ENCODE assay signal across 8 mouse cellular contexts in genomic region chr11:79254391-79255098, GRCm38 (mm10). TPM values are rescaled to one million over a fixed set of nuclear protein-coding genes. Genes with fewer than 3 reads are reported as not detected.
DNase-seq lines count a peak whose midpoint lies in the region; ATAC-seq and TF ChIP-seq lines count a peak whose summit lies in the region.

TSS of gene Wsb1 (minus strand) at chr11:79254671.

- H3K4me2 ChIP-seq in lung, embryonic 16.5 days (ENCODE audit: low read depth, low read length): peak within 1 kb of the TSS; percentile 64

- no peak for TF ChIP-seq CTCF in MEL (IDR thresholded peaks at IDR 0.05 in 2 of 3, conservative IDR thresholded peaks at IDR 0.05 in 1 of 3; ENCODE audit: control insufficient read depth in 1 of 3, insufficient read depth in 1 of 3, low read depth in 2 of 3, low read length in 3 of 3, poor library complexity in 1 of 3, severe bottlenecking in 1 of 3)
- TF ChIP-seq CTCF in cerebellum, adult 2 months (IDR thresholded peaks at IDR 0.05; ENCODE audit: borderline replicate concordance, insufficient read depth, low read depth, low read length): no peak

- TF ChIP-seq EP300 in MEL (IDR thresholded peaks at IDR 0.05; ENCODE audit: low read depth in 1 of 2, low read length in 2 of 2): peak in 1 of 2 experiments; percentile 27; a peak in 1 of 4 replicates

- H3K27ac ChIP-seq in MEL (ENCODE audit: control insufficient read depth, low read depth, low read length): peak within 1 kb of the TSS; percentile 85
- peak within 1 kb of the TSS; percentile 65; the same call in 1 of the 2 replicates for H3K27ac ChIP-seq in cerebellum, adult 2 months (ENCODE audit: insufficient read depth, low read length)
- H3K27ac ChIP-seq in lung, embryonic 16.5 days (ENCODE audit: low read length): peak within 1 kb of the TSS; percentile 86

- H3K4me3 ChIP-seq in MEL (ENCODE audit: control insufficient read depth in 1 of 2, insufficient read depth in 1 of 2, low read depth in 2 of 2, low read length in 2 of 2): peak within 1 kb of the TSS; percentile 87 to 91
- peak within 1 kb of the TSS; percentile 89 for H3K4me3 ChIP-seq in cerebellum, adult 2 months (replicated peaks; ENCODE audit: insufficient read depth, low read depth, low read length)
- H3K4me3 ChIP-seq in lung, embryonic 16.5 days (ENCODE audit: low read length): peak within 1 kb of the TSS; percentile 70

- ATAC-seq in hematopoietic stem cell, adult 5-6 weeks (replicated peaks in 1 of 2; ENCODE audit: insufficient read depth in 1 of 2, low FRiP score in 2 of 2, low TSS enrichment in 1 of 2, low read depth in 1 of 2, poor library complexity in 2 of 2, severe bottlenecking in 2 of 2): peak; percentile 94 to 96
- peak; percentile 96 for ATAC-seq in lung, embryonic 16.5 days (ENCODE audit: low read depth)

- peaks cover 22 to 36% of the 10 kb centered on the region in 2 experiments for H3K36me3 ChIP-seq in MEL (ENCODE audit: control insufficient read depth in 1 of 2, insufficient read depth in 2 of 2, low read length in 2 of 2)
- H3K36me3 ChIP-seq in lung, embryonic 16.5 days (ENCODE audit: control insufficient read depth, insufficient read depth, low read length): peaks cover 13% of the 10 kb centered on the region

- H3K4me1 ChIP-seq in MEL (ENCODE audit: control insufficient read depth in 1 of 2, insufficient read depth in 2 of 2, low read length in 2 of 2): peaks cover 12 to 14% of the 10 kb centered on the region in 2 experiments
- no peaks in the 10 kb centered on the region for H3K4me1 ChIP-seq in cerebellum, adult 2 months (ENCODE audit: control insufficient read depth, insufficient read depth, low read length)
- H3K4me1 ChIP-seq in lung, embryonic 16.5 days (replicated peaks; ENCODE audit: control insufficient read depth, insufficient read depth, low read length): peaks cover 15% of the 10 kb centered on the region

- H3K9me3 ChIP-seq in MEL (replicated peaks; ENCODE audit: insufficient read depth, low read length): no peaks in the 10 kb centered on the region
- no peaks in the 10 kb centered on the region for H3K9me3 ChIP-seq in lung, embryonic 16.5 days (ENCODE audit: control insufficient read depth, low read length)

- WGBS in cerebellum, adult 2 months: 1% methylated on average over 50 of the region's 50 CpGs
- 1% methylated on average over 50 of the region's 50 CpGs for WGBS in lung, embryonic 16.5 days

- no peak for TF ChIP-seq RAD21 in MEL (IDR thresholded peaks at IDR 0.05; ENCODE audit: low read depth, low read length)

- H3K79me2 ChIP-seq in MEL (ENCODE audit: control insufficient read depth, insufficient read depth, low read length, poor library complexity): peaks cover 29% of the 10 kb centered on the region

- peak; percentile 96 to 99 for TF ChIP-seq POLR2A in MEL (IDR thresholded peaks at IDR 0.05; ENCODE audit: control insufficient read depth in 1 of 2, insufficient read depth in 1 of 2, low read depth in 1 of 2, low read length in 2 of 2, poor library complexity in 1 of 2)
- TF ChIP-seq POLR2A in cerebellum, adult 2 months (IDR thresholded peaks at IDR 0.05; ENCODE audit: borderline replicate concordance, insufficient read depth, low read length): peak; percentile 96

- no peaks in the 10 kb centered on the region for H3K27me3 ChIP-seq in MEL (ENCODE audit: control insufficient read depth in 1 of 2, insufficient read depth in 2 of 2, low read length in 2 of 2)
- H3K27me3 ChIP-seq in cerebellum, adult 2 months (ENCODE audit: control insufficient read depth, insufficient read depth, low read length): no peaks in the 10 kb centered on the region
- no peaks in the 10 kb centered on the region for H3K27me3 ChIP-seq in lung, embryonic 16.5 days (ENCODE audit: control insufficient read depth, insufficient read depth, low read depth, low read length)

- H3K9ac ChIP-seq in MEL (ENCODE audit: control insufficient read depth, low read depth, low read length, poor library complexity, severe bottlenecking): peak within 1 kb of the TSS; percentile 94
- peak within 1 kb of the TSS; percentile 82 for H3K9ac ChIP-seq in lung, embryonic 16.5 days (ENCODE audit: low read length)

- peak; percentile 97 for DNase-seq in MEL (ENCODE audit: low read depth, low spot score)
- DNase-seq in cerebellum, adult 2 months: peak; percentile 91 to 96
- DNase-seq in forelimb bud, embryonic 11.5 days (ENCODE audit: low read depth, low spot score): peak; percentile 91
- DNase-seq in layer of hippocampus, adult 9-10 months (ENCODE audit: low spot score): peak; percentile 97
- DNase-seq in ovary, postnatal 10 days (ENCODE audit: low spot score): peak; percentile 86
- DNase-seq in thymus, postnatal 10 days (ENCODE audit: low spot score in 2 of 2): peak; percentile 84 to 93

TF ChIP-seq in MEL, 35 proteins besides CTCF, POLR2A, EP300 and RAD21:
- peak; percentile 79 for TF ChIP-seq MXI1 (IDR thresholded peaks at IDR 0.05; ENCODE audit: low read depth, low read length)
- peak; percentile 66 for TF ChIP-seq USF1 (IDR thresholded peaks at IDR 0.05; ENCODE audit: low read depth, low read length)
- peak; percentile 89 for TF ChIP-seq BHLHE40 (IDR thresholded peaks at IDR 0.05; ENCODE audit: borderline replicate concordance, low read depth, low read length)
- 0 out of 2 replicates have a peak, but pooled peaks have one; percentile 1 for TF ChIP-seq ZNF384 (IDR thresholded peaks at IDR 0.05; ENCODE audit: low read depth, low read length)
- TF ChIP-seq ELF1 (IDR thresholded peaks at IDR 0.05; ENCODE audit: low read depth, low read length): peak; percentile 25; the same call in 1 of the 2 replicates
- peak; percentile 81 for TF ChIP-seq GATA1 (IDR thresholded peaks at IDR 0.05; ENCODE audit: low read depth, low read length)
- peak; percentile 92 for TF ChIP-seq SIN3A (IDR thresholded peaks at IDR 0.05; ENCODE audit: low read length)
- TF ChIP-seq NRF1 (IDR thresholded peaks at IDR 0.05; ENCODE audit: insufficient read depth, low read depth, low read length, poor library complexity, severe bottlenecking): no peak
- peak; percentile 89 for TF ChIP-seq MYC (IDR thresholded peaks at IDR 0.05; ENCODE audit: low read depth, low read length)
- TF ChIP-seq JUND (IDR thresholded peaks at IDR 0.05; ENCODE audit: low read depth, low read length): no peak
- TF ChIP-seq E2F4 (IDR thresholded peaks at IDR 0.05; ENCODE audit: borderline replicate concordance, low read depth, low read length): no peak; the same call in 1 of the 2 replicates
- 0 out of 2 replicates have a peak, but pooled peaks have one; percentile 61 for TF ChIP-seq MEF2A (IDR thresholded peaks at IDR 0.05; ENCODE audit: extremely low read depth, insufficient replicate concordance, low read depth, low read length, poor library complexity, severe bottlenecking)
- TF ChIP-seq RCOR1 (IDR thresholded peaks at IDR 0.05; ENCODE audit: low read depth, low read length): 0 out of 2 replicates have a peak, but pooled peaks have one; percentile 37
- peak; percentile 98 for TF ChIP-seq ZMIZ1 (IDR thresholded peaks at IDR 0.05; ENCODE audit: low read depth, low read length)
- TF ChIP-seq TCF12 (IDR thresholded peaks at IDR 0.05; ENCODE audit: low read depth, low read length): peak; percentile 79
- TF ChIP-seq USF2 (IDR thresholded peaks at IDR 0.05; ENCODE audit: borderline replicate concordance in 1 of 2, insufficient read depth in 1 of 2, low read depth in 1 of 2, low read length in 2 of 2): peak in 1 of 2 experiments; percentile 27; a peak in 1 of 4 replicates
- TF ChIP-seq ZC3H11A (IDR thresholded peaks at IDR 0.05; ENCODE audit: low read depth, low read length): peak; percentile 20; the same call in 1 of the 2 replicates
- TF ChIP-seq KAT2A (conservative IDR thresholded peaks at IDR 0.05; ENCODE audit: low read depth, low read length): no peak
- TF ChIP-seq MAFK (IDR thresholded peaks at IDR 0.05; ENCODE audit: borderline replicate concordance, low read depth, low read length): no peak
- no peak for TF ChIP-seq ZKSCAN1 (IDR thresholded peaks at IDR 0.05; ENCODE audit: low read depth, low read length)
- TF ChIP-seq GABPA (IDR thresholded peaks at IDR 0.05; ENCODE audit: low read depth, low read length): no peak
- no peak for TF ChIP-seq TAL1 (IDR thresholded peaks at IDR 0.05; ENCODE audit: low read length)
- peak; percentile 80 for TF ChIP-seq HCFC1 (IDR thresholded peaks at IDR 0.05; ENCODE audit: low read depth, low read length)
- TF ChIP-seq MYB (IDR thresholded peaks at IDR 0.05; ENCODE audit: low read depth, low read length): no peak
- no peak for TF ChIP-seq UBTF (IDR thresholded peaks at IDR 0.05; ENCODE audit: borderline replicate concordance, insufficient read depth, low read depth, low read length)
- no peak for TF ChIP-seq CHD1 (IDR thresholded peaks at IDR 0.05; ENCODE audit: low read depth, low read length)
- TF ChIP-seq MAZ (IDR thresholded peaks at IDR 0.05; ENCODE audit: low read depth, low read length): no peak
- no peak for TF ChIP-seq POLR2AphosphoS5 (IDR thresholded peaks at IDR 0.05; ENCODE audit: borderline replicate concordance, low read depth, low read length)
- TF ChIP-seq MAX (IDR thresholded peaks at IDR 0.05; ENCODE audit: low read length): peak; percentile 95
- TF ChIP-seq NELFE (IDR thresholded peaks at IDR 0.05; ENCODE audit: low read depth, low read length): peak; percentile 99
- no peak for TF ChIP-seq CHD2 (IDR thresholded peaks at IDR 0.05; ENCODE audit: low read length)
- peak; percentile 63; the same call in 1 of the 2 replicates for TF ChIP-seq ETS1 (IDR thresholded peaks at IDR 0.05; ENCODE audit: low read depth, low read length)
- peak; percentile 99 for TF ChIP-seq POLR2AphosphoS2 (IDR thresholded peaks at IDR 0.05; ENCODE audit: low read length)
- peak; percentile 97 for TF ChIP-seq TBP (IDR thresholded peaks at IDR 0.05; ENCODE audit: low read depth, low read length)
- TF ChIP-seq SMC3 (IDR thresholded peaks at IDR 0.05; ENCODE audit: low read depth, low read length): no peak

RNA-seq across cellular contexts. Expression of gene Wsb1, which starts in this region (rescaled TPM):
- 48.8 and 56.2 TPM in 2 replicates for total RNA-seq in MEL (2012; rRNA removed)
- 10 to 100 TPM; 57.0 to 90.9 TPM for polyA plus RNA-seq in MEL (2012; ENCODE audit: insufficient read depth in 1 of 2, insufficient read length in 2 of 2, low read depth in 1 of 2, low replicate concordance in 2 of 2, missing spikeins in 1 of 2)
- 207 and 217 TPM in 2 replicates for polyA plus RNA-seq in cerebellum, adult 2 months (2012; rRNA removed)
- total RNA-seq in hematopoietic stem cell, adult 5-6 weeks (2017): 172 and 178 TPM in 2 replicates
- polyA plus RNA-seq in lung, embryonic 16.5 days (2015; fragmentation: Nextera tagmentation; extraction: Ambion mirVana): 208 and 222 TPM in 2 replicates

Comparison
In these comparisons a context has a peak if more than half of its experiments do, and no peak if none do; other contexts are left out.
1. Peak in every context shown above with its lines: DNase-seq, ATAC-seq, H3K4me3 ChIP-seq and H3K27ac ChIP-seq.